Mouse (Mus musculus): ENCODE results near the gene Aurkb. TPM values are rescaled to one million over a fixed set of nuclear protein-coding genes. Genes with fewer than 3 reads are reported as not detected.

Gene Aurkb
- polyA plus RNA-seq, 1 experiment, result 42.9 TPM

DNA sequence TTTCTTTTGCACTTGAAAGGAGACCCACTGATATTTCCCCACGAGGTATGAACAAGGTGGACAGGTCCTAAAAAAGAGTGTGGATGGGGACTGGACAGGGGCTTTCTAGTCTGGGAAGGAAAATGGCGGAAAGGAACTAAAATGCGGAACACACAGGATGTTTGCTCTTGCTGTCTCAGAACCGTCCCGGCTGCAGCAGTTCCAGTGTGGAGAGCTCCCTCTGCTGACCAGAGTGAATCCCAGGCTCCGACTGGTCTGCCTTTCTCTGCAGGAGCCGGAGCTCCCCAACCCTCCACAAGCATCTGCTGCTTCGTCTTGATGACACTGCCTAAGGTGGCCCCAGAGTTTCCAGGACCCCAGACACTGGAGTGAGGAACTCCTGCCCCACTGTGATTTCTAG lies 9.6 kb upstream of the Aurkb start:
- H3K27me3 ChIP-seq (ENCODE audit: control insufficient read depth, insufficient read depth, low read length), result no peaks in the 10 kb centered on the region
- H3K36me3 ChIP-seq (ENCODE audit: control insufficient read depth, insufficient read depth, low read length), result peaks cover 1% of the 10 kb centered on the region; the same call in 1 of the 2 replicates
- H3K4me3 ChIP-seq (ENCODE audit: extremely low read depth, insufficient read depth, insufficient read length), result no peak overlapping the region
- DNase-seq (ENCODE audit: low read depth in 1 of 2, low spot score in 2 of 2), result peak; percentile 63 to 79
- 9% methylated on average over 8 of the region's 8 CpGs for WGBS
- peaks cover 10% of the 10 kb centered on the region for H3K4me1 ChIP-seq (ENCODE audit: control insufficient read depth, insufficient read depth, insufficient read length)
- H3K27ac ChIP-seq (ENCODE audit: insufficient read depth, low read length), result peak overlapping the region; percentile 28
- TF ChIP-seq POLR2A (IDR thresholded peaks at IDR 0.05; ENCODE audit: low read depth, low read length) (no peak), CTCF (IDR thresholded peaks at IDR 0.05; ENCODE audit: extremely low read depth, insufficient read depth, insufficient read length, insufficient replicate concordance) (peak; percentile 60; the same call in 1 of the 2 replicates)

DNA sequence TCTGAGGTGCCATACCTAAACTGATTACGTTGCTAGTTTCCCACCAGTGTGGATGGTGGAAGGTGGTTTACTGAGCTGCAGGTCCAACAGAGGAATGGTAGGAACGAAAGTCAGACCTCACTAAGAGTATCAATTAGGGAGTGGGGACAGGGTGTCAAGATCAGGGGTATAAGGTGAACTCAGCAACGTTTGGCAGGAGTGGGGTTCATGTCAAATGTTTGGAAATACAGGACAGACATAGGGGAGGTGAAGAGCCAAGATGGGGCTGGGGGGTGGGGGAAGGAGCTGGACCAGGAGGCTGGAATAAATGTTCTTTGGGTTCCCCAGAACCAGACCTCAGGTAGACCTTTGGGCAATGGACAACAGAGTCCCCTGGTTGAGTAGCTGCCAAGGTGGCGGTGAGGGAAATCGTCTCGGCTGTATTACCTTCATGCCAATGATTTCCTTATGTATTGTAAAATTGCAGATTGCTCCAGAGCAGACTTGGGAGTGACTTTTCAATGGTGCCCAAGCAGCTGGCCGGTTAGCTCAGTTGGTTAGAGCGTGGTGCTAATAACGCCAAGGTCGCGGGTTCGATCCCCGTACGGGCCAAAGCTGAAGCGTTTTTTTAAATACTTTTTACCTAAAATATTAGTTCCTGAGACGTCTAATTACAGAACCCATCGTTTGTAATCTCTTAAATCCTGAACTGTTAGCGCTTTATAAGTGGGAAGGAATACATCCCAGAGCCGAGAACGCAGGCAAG lies 8.8 kb upstream of the Aurkb start:
- TF ChIP-seq POLR2A (IDR thresholded peaks at IDR 0.05; ENCODE audit: low read depth, low read length), result no peak
- TF ChIP-seq CTCF (IDR thresholded peaks at IDR 0.05; ENCODE audit: extremely low read depth, insufficient read depth, insufficient read length, insufficient replicate concordance), result no peak
- Histone ChIP-seq H3K4me1 (ENCODE audit: control insufficient read depth, insufficient read depth, insufficient read length) (peaks cover 10% of the 10 kb centered on the region), H3K36me3 (ENCODE audit: control insufficient read depth, insufficient read depth, low read length) (peaks cover 1% of the 10 kb centered on the region; the same call in 1 of the 2 replicates), H3K27ac (ENCODE audit: insufficient read depth, low read length) (peak overlapping the region; percentile 48), H3K27me3 (ENCODE audit: control insufficient read depth, insufficient read depth, low read length) (no peaks in the 10 kb centered on the region), H3K4me3 (ENCODE audit: extremely low read depth, insufficient read depth, insufficient read length) (peak overlapping the region; percentile 88)
- 11% methylated on average over 20 of the region's 20 CpGs for WGBS
- peak; percentile 71 to 80 for DNase-seq (ENCODE audit: low read depth in 1 of 2, low spot score in 2 of 2)

DNA sequence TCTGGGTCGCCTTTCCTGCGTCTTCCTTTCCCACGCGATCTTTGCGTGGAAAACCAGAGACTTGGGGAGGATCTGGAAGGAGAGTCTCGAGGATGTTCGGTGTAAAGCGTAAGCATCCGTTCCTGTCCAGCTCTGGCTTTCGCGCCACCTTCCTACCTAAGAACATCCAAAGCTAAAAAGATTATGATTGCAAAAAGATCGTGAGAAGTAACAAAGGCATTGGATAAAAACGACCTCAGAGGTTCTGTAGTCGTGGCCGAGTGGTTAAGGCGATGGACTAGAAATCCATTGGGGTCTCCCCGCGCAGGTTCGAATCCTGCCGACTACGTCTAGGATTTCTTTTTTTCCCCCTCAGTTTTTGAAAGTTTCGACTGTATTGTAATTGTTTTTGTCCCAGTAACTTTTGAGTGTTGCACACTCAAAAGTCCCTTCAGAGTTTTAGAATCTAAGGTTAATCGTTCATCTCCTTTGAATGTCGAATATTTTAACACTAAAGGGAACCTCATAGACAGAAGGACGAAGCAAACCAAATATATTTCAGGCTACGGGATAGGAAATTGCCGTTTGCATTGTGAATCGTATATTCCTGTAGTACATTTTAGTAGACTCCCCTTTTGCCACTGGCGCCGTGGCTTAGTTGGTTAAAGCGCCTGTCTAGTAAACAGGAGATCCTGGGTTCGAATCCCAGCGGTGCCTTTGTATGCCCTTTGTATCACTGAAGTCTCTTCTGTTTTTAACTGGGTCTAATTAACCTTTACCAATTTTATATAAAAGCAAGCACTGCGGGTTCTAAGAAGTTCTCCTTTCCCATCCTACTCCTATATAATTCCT lies 8.0 kb upstream of the Aurkb start:
- TF ChIP-seq POLR2A (IDR thresholded peaks at IDR 0.05; ENCODE audit: low read depth, low read length) (no peak), CTCF (IDR thresholded peaks at IDR 0.05; ENCODE audit: extremely low read depth, insufficient read depth, insufficient read length, insufficient replicate concordance) (no peak)
- peak overlapping the region; percentile 48 for H3K27ac ChIP-seq (ENCODE audit: insufficient read depth, low read length)
- H3K4me3 ChIP-seq (ENCODE audit: extremely low read depth, insufficient read depth, insufficient read length), result peak overlapping the region; percentile 88
- peaks cover 1% of the 10 kb centered on the region; the same call in 1 of the 2 replicates for H3K36me3 ChIP-seq (ENCODE audit: control insufficient read depth, insufficient read depth, low read length)
- DNase-seq (ENCODE audit: low read depth in 1 of 2, low spot score in 2 of 2), result peak; percentile 77 to 79
- H3K27me3 ChIP-seq (ENCODE audit: control insufficient read depth, insufficient read depth, low read length), result no peaks in the 10 kb centered on the region
- peaks cover 10% of the 10 kb centered on the region for H3K4me1 ChIP-seq (ENCODE audit: control insufficient read depth, insufficient read depth, insufficient read length)
- WGBS, result under 1% methylated on average over 34 of the region's 34 CpGs

DNA sequence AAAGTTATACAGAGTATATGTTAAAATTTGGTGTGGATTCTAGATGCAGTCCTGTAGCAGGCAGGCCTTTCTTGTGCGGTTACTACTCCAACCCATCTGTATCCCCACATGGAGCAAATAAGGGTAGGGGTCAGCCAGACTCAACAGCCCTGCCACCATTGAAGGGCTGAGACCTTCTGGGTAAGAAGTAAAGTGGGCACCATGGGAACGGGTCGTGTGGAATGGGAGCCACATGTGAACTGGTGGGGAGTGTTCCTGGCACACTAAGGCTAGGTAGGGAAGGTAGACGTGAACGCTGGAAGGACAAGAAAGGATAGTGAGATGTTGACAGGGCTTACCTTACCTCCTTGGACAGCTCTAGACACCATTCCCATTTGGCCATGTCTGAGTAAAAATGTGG lies 7.3 kb upstream of the Aurkb start:
- DNase-seq (ENCODE audit: low read depth in 1 of 2, low spot score in 2 of 2), result no peak
- no peaks in the 10 kb centered on the region for H3K27me3 ChIP-seq (ENCODE audit: control insufficient read depth, insufficient read depth, low read length)

DNA sequence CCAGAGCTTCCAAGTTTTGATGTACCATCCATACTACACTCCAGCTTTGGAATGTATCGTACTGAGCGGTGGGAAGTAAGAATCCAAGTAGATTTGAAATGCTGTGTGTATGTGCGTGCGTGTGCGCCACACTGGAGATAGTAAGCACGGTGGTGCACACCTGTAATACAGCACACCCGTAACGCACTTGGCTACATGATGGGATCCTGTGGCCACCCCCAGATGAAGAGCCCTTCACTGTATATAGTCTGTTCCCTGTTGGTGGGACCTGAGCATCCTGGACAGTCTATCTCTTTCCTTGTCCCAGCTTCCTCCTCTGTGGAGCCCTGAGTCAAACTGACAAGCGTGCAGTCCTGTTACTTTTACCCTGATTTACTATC lies 938 bp downstream of the Aurkb start:
- TF ChIP-seq POLR2A (IDR thresholded peaks at IDR 0.05; ENCODE audit: low read depth, low read length) (no peak), CTCF (IDR thresholded peaks at IDR 0.05; ENCODE audit: extremely low read depth, insufficient read depth, insufficient read length, insufficient replicate concordance) (no peak)
- Histone ChIP-seq H3K4me3 (ENCODE audit: extremely low read depth, insufficient read depth, insufficient read length) (peak overlapping the region; percentile 31; the same call in 1 of the 2 replicates), H3K27ac (ENCODE audit: insufficient read depth, low read length) (no peak overlapping the region), H3K27me3 (ENCODE audit: control insufficient read depth, insufficient read depth, low read length) (no peaks in the 10 kb centered on the region), H3K4me1 (ENCODE audit: control insufficient read depth, insufficient read depth, insufficient read length) (peaks cover 6% of the 10 kb centered on the region; the same call in 1 of the 2 replicates), H3K36me3 (ENCODE audit: control insufficient read depth, insufficient read depth, low read length) (no peaks in the 10 kb centered on the region)
- DNase-seq (ENCODE audit: low read depth in 1 of 2, low spot score in 2 of 2), result no peak
- 10% methylated on average over 9 of the region's 9 CpGs for WGBS

More for the DNA sequence above, 7.3 kb upstream of the Aurkb start:
- H3K27ac ChIP-seq (ENCODE audit: insufficient read depth, low read length), result no peak overlapping the region
- peaks cover 13% of the 10 kb centered on the region for H3K4me1 ChIP-seq (ENCODE audit: control insufficient read depth, insufficient read depth, insufficient read length)
- 86% methylated on average over 5 of the region's 5 CpGs for WGBS
- no peak for TF ChIP-seq POLR2A (IDR thresholded peaks at IDR 0.05; ENCODE audit: low read depth, low read length)
- no peak for TF ChIP-seq CTCF (IDR thresholded peaks at IDR 0.05; ENCODE audit: extremely low read depth, insufficient read depth, insufficient read length, insufficient replicate concordance)
- H3K4me3 ChIP-seq (ENCODE audit: extremely low read depth, insufficient read depth, insufficient read length), result no peak overlapping the region
- H3K36me3 ChIP-seq (ENCODE audit: control insufficient read depth, insufficient read depth, low read length), result peaks cover 1% of the 10 kb centered on the region; the same call in 1 of the 2 replicates

DNA sequence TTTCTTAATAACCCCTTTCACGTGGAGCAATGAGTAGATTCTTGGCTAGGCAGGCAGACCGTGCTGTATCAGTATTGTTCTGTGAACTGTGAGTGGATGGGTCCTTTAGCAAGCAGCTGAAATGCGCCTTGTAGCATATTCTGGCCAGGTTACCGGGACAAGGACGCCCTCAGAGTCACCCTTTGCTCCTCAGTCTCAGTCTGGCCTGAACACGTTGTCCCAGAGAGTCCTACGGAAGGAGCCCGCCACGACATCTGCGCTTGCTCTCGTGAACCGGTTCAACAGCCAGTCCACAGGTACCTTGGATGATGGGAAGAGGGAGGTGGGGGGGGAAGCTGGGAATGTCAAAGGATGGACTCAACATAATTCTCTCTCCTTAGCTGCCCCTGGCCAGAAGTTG lies 2.1 kb downstream of the Aurkb start:
- no peaks in the 10 kb centered on the region for H3K27me3 ChIP-seq (ENCODE audit: control insufficient read depth, insufficient read depth, low read length)
- no peaks in the 10 kb centered on the region for H3K36me3 ChIP-seq (ENCODE audit: control insufficient read depth, insufficient read depth, low read length)
- DNase-seq (ENCODE audit: low read depth in 1 of 2, low spot score in 2 of 2), result no peak
- H3K4me3 ChIP-seq (ENCODE audit: extremely low read depth, insufficient read depth, insufficient read length), result no peak overlapping the region
- peaks cover 6% of the 10 kb centered on the region; the same call in 1 of the 2 replicates for H3K4me1 ChIP-seq (ENCODE audit: control insufficient read depth, insufficient read depth, insufficient read length)
- 97% methylated on average over 12 of the region's 12 CpGs for WGBS
- H3K27ac ChIP-seq (ENCODE audit: insufficient read depth, low read length), result no peak overlapping the region
- TF ChIP-seq CTCF (IDR thresholded peaks at IDR 0.05; ENCODE audit: extremely low read depth, insufficient read depth, insufficient read length, insufficient replicate concordance) (no peak), POLR2A (IDR thresholded peaks at IDR 0.05; ENCODE audit: low read depth, low read length) (no peak)
